Mouse (Mus musculus) heart, adult 2 months (tissue): ENCODE results near the gene Dhx34.

Experiments used
- CTCF ChIP-seq: fragments of 200-600 bp; IDR thresholded peaks from 2 replicates; pipeline ENCODE4 v1.8.1; 2022; ENCODE audit warnings: antibody characterized with exemption, mild to moderate bottlenecking, moderate library complexity
- EP300 ChIP-seq: fragments of 200-500 bp; IDR thresholded peaks from 2 replicates; pipeline ENCODE4 v1.6.1; 2011; ENCODE audit warnings: low read depth, low read length, control low read depth; ENCODE audit not compliant: insufficient read depth
- POLR2A ChIP-seq: fragments of 200-500 bp; IDR thresholded peaks from 2 replicates; pipeline ENCODE4 v1.6.1; 2011; ENCODE audit warnings: mild to moderate bottlenecking, low read depth, low read length, control low read depth; ENCODE audit not compliant: insufficient read depth

- TF ChIP-seq CTCF (peak; percentile 42), EP300 (no peak), POLR2A (no peak)
These were observed 10.9 kb downstream of the Dhx34 start for GRCm38 (mm10) chr7:16210862-16211365.
